Comparison of ENCODE assay signal across 7 mouse cellular contexts in genomic region chrX:94724972-94725569, GRCm38 (mm10). TPM values are rescaled to one million over a fixed set of nuclear protein-coding genes. Genes with fewer than 3 reads are reported as not detected.
DNase-seq lines count a peak whose midpoint lies in the region; ATAC-seq lines count a peak whose summit lies in the region.
"Not testable (repeated sequence)": the region's sequence is repeated elsewhere in the genome, so short reads cannot be mapped to it uniquely, and the experiment has no call there.

No protein-coding gene starts in this region.

- WGBS in forebrain, embryonic 14.5 days = 55% methylated on average over 6 of the region's 102 CpGs
- WGBS in heart, embryonic 15.5 days = 23% methylated on average over 8 of the region's 102 CpGs
- 5% methylated on average over 16 of the region's 102 CpGs for WGBS in intestine, embryonic 16.5 days
- 60% methylated on average over 6 of the region's 102 CpGs for WGBS in limb, embryonic 15.5 days

- not testable (repeated sequence) for H3K9me3 ChIP-seq in forebrain, embryonic 14.5 days (replicated peaks; ENCODE audit: control insufficient read depth, low read length); heart, embryonic 15.5 days (replicated peaks); intestine, embryonic 16.5 days (ENCODE audit: control insufficient read depth, low read length); limb, embryonic 15.5 days

- H3K36me3 ChIP-seq in forebrain, embryonic 14.5 days (ENCODE audit: control insufficient read depth, insufficient read depth, low read length); heart, embryonic 15.5 days; intestine, embryonic 16.5 days (ENCODE audit: control insufficient read depth, insufficient read depth, low read length); limb, embryonic 15.5 days: not testable (repeated sequence)

- not testable (repeated sequence) for H3K4me1 ChIP-seq in forebrain, embryonic 14.5 days (ENCODE audit: control insufficient read depth, insufficient read depth, low read length); heart, embryonic 15.5 days (replicated peaks); intestine, embryonic 16.5 days (ENCODE audit: control insufficient read depth, insufficient read depth, low read length); limb, embryonic 15.5 days

- not testable (repeated sequence) for H3K4me3 ChIP-seq in forebrain, embryonic 14.5 days (ENCODE audit: low read depth, low read length)
- H3K4me3 ChIP-seq in heart, embryonic 15.5 days = peak overlapping the region; percentile 29
- H3K4me3 ChIP-seq in intestine, embryonic 16.5 days (ENCODE audit: low read length) = peak overlapping the region; percentile 34
- H3K4me3 ChIP-seq in limb, embryonic 15.5 days = peak overlapping the region; percentile 27

- H3K4me2 ChIP-seq in forebrain, embryonic 14.5 days (ENCODE audit: low read length); intestine, embryonic 16.5 days (ENCODE audit: low read depth, low read length); limb, embryonic 15.5 days: not testable (repeated sequence)
- 0 out of 2 replicates have a peak overlapping the region, but pooled peaks have one; percentile 38 for H3K4me2 ChIP-seq in heart, embryonic 15.5 days

- peak; percentile 2 to 10 for DNase-seq in cerebellum, postnatal 10 days
- not testable (repeated sequence) for DNase-seq in forebrain, embryonic 14.5 days (ENCODE audit: low spot score)

- H3K27ac ChIP-seq in forebrain, embryonic 14.5 days (ENCODE audit: low read depth, low read length); heart, embryonic 15.5 days; intestine, embryonic 16.5 days (ENCODE audit: low read length); limb, embryonic 15.5 days: not testable (repeated sequence)

- H3K27me3 ChIP-seq in forebrain, embryonic 14.5 days (replicated peaks; ENCODE audit: control insufficient read depth, insufficient read depth, low read length); heart, embryonic 15.5 days; intestine, embryonic 16.5 days (replicated peaks; ENCODE audit: control insufficient read depth, insufficient read depth, low read length); limb, embryonic 15.5 days: not testable (repeated sequence)

- H3K9ac ChIP-seq in forebrain, embryonic 14.5 days (ENCODE audit: low read length); heart, embryonic 15.5 days; intestine, embryonic 16.5 days (ENCODE audit: low read depth, low read length); limb, embryonic 15.5 days: not testable (repeated sequence)

- peak; percentile 74 for ATAC-seq in forebrain, embryonic 14.5 days
- ATAC-seq in heart, embryonic 15.5 days (replicated peaks; ENCODE audit: insufficient number of reproducible peaks, insufficient read depth, low FRiP score, low read depth) = peak; percentile 48; the same call in 1 of the 2 replicates
- peak; percentile 65 for ATAC-seq in intestine, embryonic 16.5 days
- not testable (repeated sequence) for ATAC-seq in limb, embryonic 15.5 days (ENCODE audit: insufficient number of reproducible peaks, low FRiP score, low TSS enrichment, low read depth)
- peak; percentile 42; the same call in 1 of the 2 replicates for ATAC-seq in megakaryocyte-erythroid progenitor cell, adult 5-6 weeks (replicated peaks; ENCODE audit: low FRiP score, low TSS enrichment, poor library complexity, severe bottlenecking)
- peak; percentile 44; the same call in 1 of the 2 replicates for ATAC-seq in neutrophil, adult 5-6 weeks (ENCODE audit: extremely low read depth, insufficient number of reproducible peaks, low FRiP score, poor library complexity, severe bottlenecking)

RNA-seq across cellular contexts. Expression of gene Zxdb, which starts 0.7 kb away (rescaled TPM):
- polyA plus RNA-seq in forebrain, embryonic 14.5 days (2014; fragmentation: Nextera tagmentation; extraction: Ambion mirVana) = 2.7 TPM in 2 replicates
- polyA plus RNA-seq in heart, embryonic 15.5 days (2015; fragmentation: Nextera tagmentation; extraction: Ambion mirVana) = 0.60 and 0.71 TPM in 2 replicates
- 0.80 and 0.93 TPM in 2 replicates for polyA plus RNA-seq in intestine, embryonic 16.5 days (2015; fragmentation: Nextera tagmentation; extraction: Ambion mirVana)
- polyA plus RNA-seq in limb, embryonic 15.5 days (2015; fragmentation: Nextera tagmentation; extraction: Ambion mirVana) = 1.2 and 1.5 TPM in 2 replicates
- 4.6 and 4.8 TPM in 2 replicates for total RNA-seq in megakaryocyte-erythroid progenitor cell, adult 5-6 weeks (2014; fragmentation: Nextera tagmentation)
- 6.1 TPM in 2 replicates for total RNA-seq in megakaryocyte-erythroid progenitor cell, adult 5-6 weeks (2017)
- total RNA-seq in neutrophil, adult 5-6 weeks (2017) = 19.3 and 19.5 TPM in 2 replicates
